Mouse (Mus musculus): ENCODE measurements around the gene Smco3.
"Not testable (repeated sequence)": the region's sequence is repeated elsewhere in the genome, so short reads cannot be mapped to it uniquely, and the experiment has no call there.

Smco3 gene

GRCm38 (mm10) chr6:136803739-136804633 lies 31.3 kb downstream of the Smco3 start, which contains the start of gene Hist4h4:
Gene Hist4h4, minus strand, starts transcription at chr6:136804415.
- ChIA-PET POLR2A (interaction anchor here (0.6 to 7.9 kb wide), 315 partner anchors 8 to 1875 kb away, joined by 3 to 441 read pairs (median 4); partner anchors contain the start of genes Art4 (in 3 of the 4), BC049715 (in 3 of the 4), Gucy2c (in 3 of the 4) and Rerg (in 3 of the 4)), CTCF (interaction anchor here (0.5 to 1.9 kb wide), 14 partner anchors 14 to 194 kb away, joined by 3 to 9 read pairs (median 3); partner anchors contain the start of gene Wbp11 (in 1 of the 4))

- ChIA-PET POLR2A (interaction anchor here (0.6 to 7.9 kb wide), 218 partner anchors 8 to 995 kb away, joined by 3 to 441 read pairs (median 5); partner anchors contain the start of genes BC049715 (in 3 of the 4), Gucy2c (in 3 of the 4), Smco3 (in 3 of the 4) and Wbp11 (in 3 of the 4)), CTCF (interaction anchor here in 3 of 4 experiments (0.7 to 1.9 kb wide), 5 partner anchors 25 to 183 kb away, joined by 3 to 9 read pairs (median 3); partner anchors contain the start of gene Wbp11 (in 1 of the 3))
Observed at GRCm38 (mm10) chr6:136803093-136803738, 32.0 kb downstream of the Smco3 start.

GRCm38 (mm10) chr6:136801274-136801673 lies 34.0 kb downstream of the Smco3 start:
- ChIA-PET POLR2A (no interaction called here), CTCF (no interaction called here)

- ChIA-PET POLR2A (interaction anchor here in 1 of 4 experiments (0.9 kb wide), 2 partner anchors 15 to 26 kb away, joined by 3 read pairs; partner anchors contain the start of gene BC049715), CTCF (interaction anchor here in 3 of 4 experiments (0.6 to 0.8 kb wide), 3 partner anchors 17 to 370 kb away, joined by 3 to 4 read pairs (median 4); no protein-coding TSS in a partner anchor)
Observed at GRCm38 (mm10) chr6:136800710-136801109, 34.5 kb downstream of the Smco3 start.

- CTCF ChIA-PET: not testable (repeated sequence)
Observed at GRCm38 (mm10) chr6:136797874-136798693, 37.2 kb downstream of the Smco3 start.

GRCm38 (mm10) chr6:136795850-136796249 lies 39.4 kb downstream of the Smco3 start:
- ChIA-PET POLR2A (interaction anchor here (0.6 to 7.4 kb wide), 10 partner anchors 8 to 237 kb away, joined by 3 to 78 read pairs (median 4); partner anchors contain the start of genes Hist4h4 (in 4 of the 4), H2afj (in 2 of the 4) and Wbp11 (in 1 of the 4)), CTCF (no interaction called here)

More at GRCm38 (mm10) chr6:136797874-136798693, 37.2 kb downstream of the Smco3 start:
- POLR2A ChIA-PET: interaction anchor here in 2 of 4 experiments (1.6 to 7.4 kb wide), 2 partner anchors 10 kb away, joined by 7 to 53 read pairs; partner anchors contain the start of gene H2afj (in 2 of the 2)

GRCm38 (mm10) chr6:136795110-136795509 lies 40.1 kb downstream of the Smco3 start:
- ChIA-PET POLR2A (interaction anchor here (0.6 to 7.4 kb wide), 8 partner anchors 9 to 236 kb away, joined by 3 to 78 read pairs (median 18); partner anchors contain the start of genes Hist4h4 (in 4 of the 4), H2afj (in 1 of the 4) and Wbp11 (in 1 of the 4)), CTCF (no interaction called here)

- POLR2A ChIA-PET: interaction anchor here (0.6 to 7.4 kb wide), 8 partner anchors 10 to 324 kb away, joined by 3 to 78 read pairs (median 20); partner anchors contain the start of genes Hist4h4 (in 4 of the 4) and H2afj (in 2 of the 4)
- CTCF ChIA-PET: no interaction called here
Observed at GRCm38 (mm10) chr6:136793831-136794525, 41.3 kb downstream of the Smco3 start.

GRCm38 (mm10) chr6:136792884-136793758 lies 42.1 kb downstream of the Smco3 start:
- CTCF ChIA-PET: no interaction called here
- POLR2A ChIA-PET: interaction anchor here (0.5 to 7.4 kb wide), 8 partner anchors 11 to 323 kb away, joined by 3 to 78 read pairs (median 20); partner anchors contain the start of genes Hist4h4 (in 4 of the 4) and H2afj (in 2 of the 4)

- POLR2A ChIA-PET: interaction anchor here in 3 of 4 experiments (0.6 to 3.1 kb wide), 5 partner anchors 14 to 235 kb away, joined by 3 to 25 read pairs (median 6); partner anchors contain the start of gene Hist4h4 (in 2 of the 3)
- CTCF ChIA-PET: no interaction called here
Observed at GRCm38 (mm10) chr6:136789391-136789971, 45.8 kb downstream of the Smco3 start.

- ChIA-PET POLR2A (interaction anchor here in 3 of 4 experiments (0.6 to 4.8 kb wide), 6 partner anchors 21 to 198 kb away, joined by 4 to 40 read pairs (median 6); partner anchors contain the start of genes Hist4h4 (in 2 of the 3) and H2afj (in 1 of the 3)), CTCF (interaction anchor here in 1 of 4 experiments (0.7 kb wide), 1 partner anchor 142 kb away, joined by 3 read pairs; no protein-coding TSS in a partner anchor)
Observed at GRCm38 (mm10) chr6:136782761-136783160, 52.5 kb downstream of the Smco3 start.

GRCm38 (mm10) chr6:136782146-136782545 lies 53.1 kb downstream of the Smco3 start:
- CTCF ChIA-PET: interaction anchor here in 2 of 4 experiments (0.7 to 0.9 kb wide), 2 partner anchors 84 to 142 kb away, joined by 3 read pairs; no protein-coding TSS in a partner anchor
- POLR2A ChIA-PET: interaction anchor here in 3 of 4 experiments (0.6 to 4.8 kb wide), 8 partner anchors 21 to 198 kb away, joined by 3 to 40 read pairs (median 5); partner anchors contain the start of genes Hist4h4 (in 3 of the 3) and H2afj (in 1 of the 3)

- ChIA-PET POLR2A (interaction anchor here in 3 of 4 experiments (0.6 to 4.8 kb wide), 8 partner anchors 22 to 126 kb away, joined by 3 to 40 read pairs (median 5); partner anchors contain the start of genes Hist4h4 (in 3 of the 3) and H2afj (in 1 of the 3)), CTCF (interaction anchor here in 2 of 4 experiments (0.6 to 0.9 kb wide), 2 partner anchors 23 to 83 kb away, joined by 3 read pairs; partner anchors contain the start of gene Hist4h4 (in 1 of the 2))
Observed at GRCm38 (mm10) chr6:136781377-136781986, 53.8 kb downstream of the Smco3 start, which contains the start of gene Gucy2c. Gene Gucy2c, minus strand, starts transcription at chr6:136781765.

Data from embryonic stem cell, embryonic (primary cell).